ENCODE assay signal across 34 mouse cellular contexts in the genomic region with DNA sequence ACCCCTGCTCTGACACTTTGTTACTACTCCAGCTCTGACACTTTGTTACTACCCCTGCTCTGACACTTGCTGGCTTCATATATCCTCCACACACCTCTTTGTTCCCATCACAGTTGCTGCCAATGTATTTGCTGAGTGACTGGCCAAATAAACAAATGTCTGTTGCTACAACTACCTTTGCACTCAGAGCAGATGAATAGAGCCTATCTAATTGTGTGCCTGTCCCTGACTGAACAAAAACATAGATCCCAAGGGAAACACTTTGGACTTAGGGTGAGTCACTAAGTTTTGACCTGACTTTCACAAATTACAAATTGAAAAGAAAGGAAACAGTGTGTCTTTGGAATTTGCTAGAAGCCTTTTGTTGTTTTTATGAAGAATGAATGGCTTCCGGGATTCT.
DNase-seq lines count a peak whose midpoint lies in the region; ATAC-seq and TF ChIP-seq lines count a peak whose summit lies in the region.
"Had no signal": no experiment of that assay in that cellular context is flagged by ENCODE, and none has a peak within 500 bp of the region (broad histone marks: within the 10 kb centered on the region; RNA-seq: fewer than 3 reads in every experiment).

No protein-coding gene starts in this region.

- CTCF ChIA-PET in Patski (lab: Charles Lee), result no interaction called here

- POLR2A ChIA-PET in Patski (lab: Charles Lee), result no interaction called here

- H3K4me1 ChIP-seq in kidney, adult 2 months (ENCODE audit: control insufficient read depth, insufficient read depth, low read length), result no peaks in the 10 kb centered on the region; the same call in 1 of the 2 replicates
- no peaks in the 10 kb centered on the region for H3K4me1 ChIP-seq in liver, adult 2 months (ENCODE audit: control insufficient read depth, insufficient read depth, low read length)
- H3K4me1 ChIP-seq in liver, embryonic 12.5 days, result no peaks in the 10 kb centered on the region
- H3K4me1 ChIP-seq in intestine, postnatal 0 days (replicated peaks; ENCODE audit: control insufficient read depth, insufficient read depth, low read length), result no peaks in the 10 kb centered on the region
- H3K4me1 ChIP-seq: heart, embryonic 15.5 days had no signal

- H3K9ac ChIP-seq in liver, adult 2 months (ENCODE audit: low read depth, low read length), result no peak overlapping the region
- H3K9ac ChIP-seq in liver, embryonic 12.5 days, result no peak overlapping the region
- H3K9ac ChIP-seq in intestine, postnatal 0 days (ENCODE audit: low read depth, low read length), result no peak overlapping the region
- H3K9ac ChIP-seq: embryonic facial prominence, embryonic 13.5 days; forebrain, embryonic 13.5 days; heart, embryonic 12.5 days; heart, embryonic 15.5 days; hindbrain, embryonic 13.5 days had no signal

- no peaks in the 10 kb centered on the region for H3K36me3 ChIP-seq in kidney, adult 2 months (ENCODE audit: control insufficient read depth, insufficient read depth, low read length)
- H3K36me3 ChIP-seq in liver, adult 2 months (ENCODE audit: control insufficient read depth, insufficient read depth, low read length), result no peaks in the 10 kb centered on the region
- no peaks in the 10 kb centered on the region for H3K36me3 ChIP-seq in liver, embryonic 12.5 days
- H3K36me3 ChIP-seq in intestine, postnatal 0 days (ENCODE audit: control insufficient read depth, insufficient read depth), result no peaks in the 10 kb centered on the region
- H3K36me3 ChIP-seq: embryonic facial prominence, embryonic 10.5 days; embryonic facial prominence, embryonic 13.5 days; forebrain, embryonic 10.5 days; G1E; heart, embryonic 12.5 days; heart, embryonic 15.5 days; hindbrain, embryonic 10.5 days; hindbrain, embryonic 13.5 days had no signal

- peak; percentile 19 for DNase-seq in kidney, adult 2 months
- no peak for DNase-seq in kidney, adult 11 months
- DNase-seq in liver, adult 2 months (ENCODE audit: extremely low read depth, low read depth, low spot score), result peak; percentile 26
- DNase-seq in 3T3-L1 (ENCODE audit: low read depth, low spot score) (peak; percentile 58), Patski (ENCODE audit: low read depth, low spot score) (no peak)
- no peak for DNase-seq in left cerebral cortex, adult 11 months (ENCODE audit: low spot score)
- DNase-seq: adrenal gland, adult 2 months; adrenal gland, postnatal 14 days; B cell, adult 2 months; cerebellum, adult 11-12 months; cerebellum, adult 8-10 months; cerebellum, postnatal 10 days; cerebellum, postnatal 36 days; embryo, embryonic 11 days; gastrocnemius, adult 2 months; gastrocnemius, postnatal 14 days; heart, adult 11 months; heart, postnatal 10 days; heart, postnatal 36 days had no signal

- no peak overlapping the region for H3K4me2 ChIP-seq in liver, embryonic 12.5 days
- no peak overlapping the region for H3K4me2 ChIP-seq in intestine, postnatal 0 days (replicated peaks; ENCODE audit: low read depth)
- H3K4me2 ChIP-seq: embryonic facial prominence, embryonic 13.5 days; forebrain, embryonic 13.5 days; heart, embryonic 12.5 days; heart, embryonic 15.5 days; hindbrain, embryonic 13.5 days had no signal

- TF ChIP-seq POLR2A in kidney, adult 2 months (IDR thresholded peaks at IDR 0.05; ENCODE audit: low read depth, low read length), result no peak
- no peak for TF ChIP-seq POLR2A in liver, adult 2 months (IDR thresholded peaks at IDR 0.05; ENCODE audit: extremely low read depth, insufficient read depth, low read length)

- no peaks in the 10 kb centered on the region for H3K79me2 ChIP-seq in liver, adult 2 months (ENCODE audit: control insufficient read depth, insufficient read depth, low read length)

- no peak for ATAC-seq in liver, embryonic 12.5 days
- peak; percentile 36 for ATAC-seq in Patski
- no peak for ATAC-seq in intestine, postnatal 0 days
- ATAC-seq: forebrain, embryonic 13.5 days; forebrain, embryonic 16.5 days; hindbrain, embryonic 16.5 days had no signal

- no peak for TF ChIP-seq CTCF in kidney, adult 2 months (conservative IDR thresholded peaks at IDR 0.05; ENCODE audit: insufficient read depth, insufficient read length, low read depth, low read length)
- TF ChIP-seq CTCF in liver, adult 2 months (IDR thresholded peaks at IDR 0.05; ENCODE audit: low read depth, low read length), result no peak
- no peak for TF ChIP-seq CTCF in Patski (IDR thresholded peaks at IDR 0.05)
- no peak for TF ChIP-seq CTCF in intestine, postnatal 0 days (IDR thresholded peaks at IDR 0.05; ENCODE audit: low read depth)

- 67% methylated on average over 1 of the region's 1 CpGs for WGBS in kidney, adult 2 months
- 71% methylated on average over 1 of the region's 1 CpGs for WGBS in liver, adult 2 months
- 70% methylated on average over 1 of the region's 1 CpGs for whole genome bisulfite sequencing in liver, embryonic 12.5 days (ENCODE audit: insufficient replicate concordance)
- WGBS in intestine, postnatal 0 days, result 64% methylated on average over 1 of the region's 1 CpGs

- H3K4me3 ChIP-seq in kidney, adult 2 months (ENCODE audit: insufficient read depth, low read depth, low read length), result no peak overlapping the region
- no peak overlapping the region for H3K4me3 ChIP-seq in liver, adult 2 months (ENCODE audit: insufficient read depth, low read depth, low read length)
- H3K4me3 ChIP-seq in liver, embryonic 12.5 days, result no peak overlapping the region
- no peak overlapping the region for H3K4me3 ChIP-seq in intestine, postnatal 0 days (ENCODE audit: low read depth, low read length)
- H3K4me3 ChIP-seq: embryonic facial prominence, embryonic 10.5 days; embryonic facial prominence, embryonic 13.5 days; erythroblast, embryonic 14.5 days; forebrain, embryonic 10.5 days; forebrain, embryonic 13.5 days; gastrocnemius, adult 2 months; heart, embryonic 12.5 days; heart, embryonic 15.5 days; hindbrain, embryonic 10.5 days; hindbrain, embryonic 13.5 days had no signal

- H3K9me3 ChIP-seq in liver, embryonic 12.5 days (replicated peaks), result no peaks in the 10 kb centered on the region
- no peaks in the 10 kb centered on the region for H3K9me3 ChIP-seq in intestine, postnatal 0 days (ENCODE audit: control insufficient read depth)
- H3K9me3 ChIP-seq: embryonic facial prominence, embryonic 10.5 days; embryonic facial prominence, embryonic 13.5 days; forebrain, embryonic 10.5 days; forebrain, embryonic 13.5 days; heart, embryonic 12.5 days; heart, embryonic 15.5 days; hindbrain, embryonic 10.5 days; hindbrain, embryonic 13.5 days had no signal

- H3K27ac ChIP-seq in kidney, adult 2 months (ENCODE audit: insufficient read depth, low read depth, low read length), result no peak overlapping the region
- H3K27ac ChIP-seq in liver, adult 2 months (replicated peaks; ENCODE audit: insufficient read depth, low read depth, low read length), result no peak overlapping the region
- no peak overlapping the region for H3K27ac ChIP-seq in liver, embryonic 12.5 days
- H3K27ac ChIP-seq in intestine, postnatal 0 days (ENCODE audit: low read depth, low read length), result no peak overlapping the region
- H3K27ac ChIP-seq: embryonic facial prominence, embryonic 10.5 days; embryonic facial prominence, embryonic 13.5 days; forebrain, embryonic 10.5 days; forebrain, embryonic 13.5 days; gastrocnemius, adult 2 months; heart, embryonic 15.5 days; hindbrain, embryonic 10.5 days; hindbrain, embryonic 13.5 days had no signal

- in situ Hi-C loops in Patski (cut with MboI; ENCODE audit: low pct_unique_long_range_greater_than_20kb), result no loop called here

- H3K27me3 ChIP-seq in kidney, adult 2 months (replicated peaks; ENCODE audit: control insufficient read depth, insufficient read depth, low read length), result no peaks in the 10 kb centered on the region
- H3K27me3 ChIP-seq in liver, adult 2 months (ENCODE audit: control insufficient read depth, insufficient read depth, low read length), result no peaks in the 10 kb centered on the region
- no peaks in the 10 kb centered on the region for H3K27me3 ChIP-seq in liver, embryonic 12.5 days (replicated peaks)
- no peaks in the 10 kb centered on the region for H3K27me3 ChIP-seq in Patski
- no peaks in the 10 kb centered on the region for H3K27me3 ChIP-seq in intestine, postnatal 0 days (replicated peaks; ENCODE audit: control insufficient read depth, insufficient read depth, low read length)
- H3K27me3 ChIP-seq: CH12.LX; embryonic facial prominence, embryonic 13.5 days; forebrain, embryonic 13.5 days; heart, embryonic 12.5 days; heart, embryonic 15.5 days; hindbrain, embryonic 13.5 days had no signal

Comparison
In these comparisons a context has a peak if more than half of its experiments do, and no peak if none do; other contexts are left out.
1. DNase-seq: peak in kidney, adult 2 months (single experiment), liver, adult 2 months (single experiment) and 3T3-L1 (single experiment); none in kidney, adult 11 months (single experiment), Patski (single experiment) and left cerebral cortex, adult 11 months (single experiment).